9 mouse cellular contexts compared by ENCODE assay signal in genomic region chr14:25472096-25472861, GRCm38 (mm10). TPM values are rescaled to one million over a fixed set of nuclear protein-coding genes. Genes with fewer than 3 reads are reported as not detected.
A peak's percentile ranks its signal among the peaks of the same experiment; 100 is the strongest.
DNase-seq lines count a peak whose midpoint lies in the region; ATAC-seq and TF ChIP-seq lines count a peak whose summit lies in the region.
"Had no signal": no experiment of that assay in that cellular context is flagged by ENCODE, and none has a peak within 500 bp of the region (broad histone marks: within the 10 kb centered on the region; RNA-seq: fewer than 3 reads in every experiment).

No protein-coding gene starts in this region.

- DNase-seq in hindbrain, embryonic 11.5 days (ENCODE audit: low spot score), result no peak
- no peak for DNase-seq in Patski (ENCODE audit: low read depth, low spot score)
- peak; percentile 72 for DNase-seq in kidney, adult 18-20 months
- peak; percentile 81 for DNase-seq in lung, postnatal 25 days (ENCODE audit: low spot score)
- no peak for DNase-seq in cerebellum, postnatal 14 days
- DNase-seq in ovary, postnatal 36 days (ENCODE audit: low spot score), result no peak
- DNase-seq in urinary bladder, adult 18-20 months (ENCODE audit: low spot score in 2 of 2), result no peak

- 0 out of 2 replicates have a peak overlapping the region, but pooled peaks have one; percentile 20 for H3K27ac ChIP-seq in hindbrain, embryonic 11.5 days (ENCODE audit: low read depth, low read length)
- H3K27ac ChIP-seq in hindbrain, embryonic 16.5 days (ENCODE audit: low read depth, low read length), result no peak overlapping the region

- no peak for ATAC-seq in hindbrain, embryonic 11.5 days (ENCODE audit: low FRiP score)
- ATAC-seq in hindbrain, embryonic 16.5 days, result no peak
- ATAC-seq in Patski, result peak; percentile 37

- no peaks in the 10 kb centered on the region for H3K36me3 ChIP-seq in hindbrain, embryonic 11.5 days (ENCODE audit: control insufficient read depth, insufficient read depth, low read length)
- H3K36me3 ChIP-seq in hindbrain, embryonic 16.5 days (ENCODE audit: control insufficient read depth, insufficient read depth, low read length), result no peaks in the 10 kb centered on the region
- H3K36me3 ChIP-seq: embryonic facial prominence, embryonic 15.5 days had no signal

- no peak overlapping the region for H3K4me2 ChIP-seq in hindbrain, embryonic 11.5 days (replicated peaks; ENCODE audit: low read depth, low read length)
- H3K4me2 ChIP-seq in hindbrain, embryonic 16.5 days (ENCODE audit: low read length), result no peak overlapping the region
- H3K4me2 ChIP-seq: embryonic facial prominence, embryonic 15.5 days had no signal

- H3K9ac ChIP-seq in hindbrain, embryonic 11.5 days (ENCODE audit: low read depth, low read length), result no peak overlapping the region
- H3K9ac ChIP-seq in hindbrain, embryonic 16.5 days (ENCODE audit: low read depth, low read length), result no peak overlapping the region
- H3K9ac ChIP-seq: embryonic facial prominence, embryonic 15.5 days had no signal

- TF ChIP-seq CTCF in Patski (IDR thresholded peaks at IDR 0.05), result no peak

- H3K9me3 ChIP-seq in hindbrain, embryonic 11.5 days (ENCODE audit: control insufficient read depth, low read length), result no peaks in the 10 kb centered on the region
- no peaks in the 10 kb centered on the region for H3K9me3 ChIP-seq in hindbrain, embryonic 16.5 days (ENCODE audit: control insufficient read depth, low read length)
- H3K9me3 ChIP-seq: embryonic facial prominence, embryonic 15.5 days had no signal

- no peak overlapping the region for H3K4me3 ChIP-seq in hindbrain, embryonic 11.5 days (ENCODE audit: low read depth, low read length)
- H3K4me3 ChIP-seq in hindbrain, embryonic 16.5 days (ENCODE audit: low read length), result no peak overlapping the region
- H3K4me3 ChIP-seq: embryonic facial prominence, embryonic 15.5 days had no signal

- peaks cover 18% of the 10 kb centered on the region for H3K4me1 ChIP-seq in hindbrain, embryonic 11.5 days (replicated peaks; ENCODE audit: control insufficient read depth, insufficient read depth, low read length)
- peaks cover 88% of the 10 kb centered on the region for H3K4me1 ChIP-seq in hindbrain, embryonic 16.5 days (ENCODE audit: control insufficient read depth, insufficient read depth, low read depth, low read length)

- WGBS in hindbrain, embryonic 11.5 days, result 83% methylated on average over 6 of the region's 6 CpGs
- 76% methylated on average over 6 of the region's 6 CpGs for WGBS in hindbrain, embryonic 16.5 days

- POLR2A ChIA-PET in Patski (lab: Charles Lee), result interaction anchor here (0.8 kb wide), 2 partner anchors 12 to 52 kb away, joined by 4 to 6 read pairs; no protein-coding TSS in a partner anchor

- CTCF ChIA-PET in Patski (lab: Charles Lee), result interaction anchor here (0.6 to 0.9 kb wide), 2 partner anchors 15 to 17 kb away, joined by 3 read pairs; no protein-coding TSS in a partner anchor

- in situ Hi-C loops in Patski (cut with MboI; ENCODE audit: low pct_unique_long_range_greater_than_20kb), result no loop called here

- H3K27me3 ChIP-seq in hindbrain, embryonic 11.5 days (ENCODE audit: control insufficient read depth, insufficient read depth, low read length), result no peaks in the 10 kb centered on the region
- H3K27me3 ChIP-seq in hindbrain, embryonic 16.5 days (replicated peaks; ENCODE audit: control insufficient read depth, insufficient read depth, low read length), result no peaks in the 10 kb centered on the region
- H3K27me3 ChIP-seq in Patski, result no peaks in the 10 kb centered on the region
- H3K27me3 ChIP-seq: embryonic facial prominence, embryonic 15.5 days had no signal

RNA-seq across cellular contexts. Expression of gene Zmiz1, which starts 13.3 kb away (rescaled TPM):
- polyA plus RNA-seq in hindbrain, embryonic 11.5 days (2014; fragmentation: Nextera tagmentation; extraction: Ambion mirVana), result 47.5 and 57.0 TPM in 2 replicates
- polyA plus RNA-seq in hindbrain, embryonic 16.5 days (2015; fragmentation: Nextera tagmentation; extraction: Ambion mirVana), result 50.4 and 55.0 TPM in 2 replicates
- polyA plus RNA-seq in Patski (2021), result 55.2 TPM

Comparison
In these comparisons a context has a peak if more than half of its experiments do, and no peak if none do; other contexts are left out.
1. DNase-seq: peak in kidney, adult 18-20 months (single experiment) and lung, postnatal 25 days (single experiment); none in hindbrain, embryonic 11.5 days (single experiment), Patski (single experiment), cerebellum, postnatal 14 days (0 of 2), ovary, postnatal 36 days (single experiment) and urinary bladder, adult 18-20 months (0 of 2).